ENCODE assay signal across 8 mouse cellular contexts in the genomic region with DNA sequence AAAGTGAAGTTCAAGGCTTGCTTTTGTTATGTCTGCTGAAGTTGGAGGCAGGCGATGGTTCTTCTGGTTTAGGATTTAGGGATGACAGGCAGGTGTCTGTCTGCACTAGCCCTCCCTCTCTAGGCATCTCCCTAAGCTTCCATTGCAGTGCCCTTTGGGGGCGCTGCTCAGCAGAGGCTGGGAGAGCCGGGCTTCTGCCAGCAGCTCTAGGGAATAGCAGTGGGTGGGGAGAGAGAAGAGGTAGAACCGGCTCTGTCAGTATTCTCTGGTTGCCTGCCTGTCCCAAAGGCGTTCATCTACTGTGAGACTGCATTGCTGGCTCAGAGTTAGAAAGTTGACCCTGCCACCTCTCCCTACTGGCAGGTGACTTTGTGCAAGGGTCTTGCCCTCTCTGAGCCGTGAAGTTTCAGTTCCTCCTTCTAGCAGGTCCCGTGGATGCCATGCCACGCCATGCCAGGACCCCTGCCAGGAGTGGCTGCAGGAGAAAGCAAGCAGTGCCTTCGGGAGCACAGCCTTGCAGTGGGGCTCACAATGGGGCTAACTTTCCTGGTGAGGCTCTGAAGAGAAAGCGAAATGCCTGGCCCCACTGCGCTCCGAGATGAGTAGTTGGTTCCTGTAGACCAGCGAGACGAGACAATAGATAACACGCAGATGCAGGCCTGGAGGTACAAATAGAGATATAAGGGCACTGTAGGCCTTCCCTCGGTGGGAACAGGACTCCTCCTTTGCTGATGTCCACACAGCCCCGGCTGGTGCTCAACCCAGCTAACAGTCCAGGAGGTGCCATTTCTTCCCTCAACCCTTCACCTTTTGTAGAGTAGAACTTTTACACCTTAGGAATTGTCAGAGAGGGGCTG. TPM values are rescaled to one million over a fixed set of nuclear protein-coding genes. Genes with fewer than 3 reads are reported as not detected.
DNase-seq lines count a peak whose midpoint lies in the region; ATAC-seq and TF ChIP-seq lines count a peak whose summit lies in the region.

No protein-coding gene starts in this region.

- H3K27ac ChIP-seq in midbrain, postnatal 0 days (ENCODE audit: low read depth, low read length), result no peak overlapping the region
- H3K27ac ChIP-seq in midbrain, embryonic 10.5 days (replicated peaks), result no peak overlapping the region

- no peaks in the 10 kb centered on the region for H3K27me3 ChIP-seq in midbrain, postnatal 0 days (ENCODE audit: insufficient read depth, low read length)
- H3K27me3 ChIP-seq in midbrain, embryonic 10.5 days (ENCODE audit: low read depth, poor library complexity, severe bottlenecking), result no peaks in the 10 kb centered on the region

- no peak overlapping the region for H3K4me3 ChIP-seq in midbrain, postnatal 0 days (ENCODE audit: low read depth, low read length)
- H3K4me3 ChIP-seq in midbrain, embryonic 10.5 days, result no peak overlapping the region

- 67% methylated on average over 17 of the region's 17 CpGs for WGBS in midbrain, postnatal 0 days
- WGBS in midbrain, embryonic 10.5 days, result 73% methylated on average over 17 of the region's 17 CpGs

- no peak overlapping the region for H3K4me2 ChIP-seq in midbrain, postnatal 0 days (ENCODE audit: low read depth, low read length, poor library complexity, severe bottlenecking)

- 0 out of 2 replicates have a peak overlapping the region, but pooled peaks have one; percentile 19 for H3K9ac ChIP-seq in midbrain, postnatal 0 days (replicated peaks; ENCODE audit: low read length, poor library complexity, severe bottlenecking)

- ATAC-seq in midbrain, postnatal 0 days (ENCODE audit: low FRiP score), result no peak

- peak; percentile 15 for DNase-seq in embryo, embryonic 10 days (ENCODE audit: low spot score)
- no peak for DNase-seq in embryo, embryonic 10.5 days (ENCODE audit: low spot score)
- no peak for DNase-seq in midbrain, postnatal 0 days (ENCODE audit: low spot score)
- DNase-seq in midbrain, embryonic 10.5 days (ENCODE audit: low spot score), result no peak
- peak; percentile 37 to 59 for DNase-seq in kidney, postnatal 4 days
- DNase-seq in spleen, postnatal 36 days (ENCODE audit: low spot score in 2 of 2), result peak; percentile 54 to 56
- DNase-seq in ovary, postnatal 14 days (ENCODE audit: low spot score), result no peak
- no peak for DNase-seq in frontal cortex, adult 2 months (ENCODE audit: extremely low spot score in 1 of 2, low spot score in 1 of 2)

- no peaks in the 10 kb centered on the region for H3K9me3 ChIP-seq in midbrain, postnatal 0 days (ENCODE audit: low read length)
- no peaks in the 10 kb centered on the region for H3K9me3 ChIP-seq in midbrain, embryonic 10.5 days (replicated peaks)

- no peaks in the 10 kb centered on the region for H3K4me1 ChIP-seq in midbrain, postnatal 0 days (ENCODE audit: insufficient read depth, low read length)
- H3K4me1 ChIP-seq in midbrain, embryonic 10.5 days, result peaks cover 40% of the 10 kb centered on the region

- H3K36me3 ChIP-seq in midbrain, postnatal 0 days (ENCODE audit: insufficient read depth, low read length), result no peaks in the 10 kb centered on the region; the same call in 1 of the 2 replicates
- H3K36me3 ChIP-seq in midbrain, embryonic 10.5 days, result peaks cover 32% of the 10 kb centered on the region

- peak; percentile 40; the same call in 1 of the 2 replicates for TF ChIP-seq CTCF in midbrain, postnatal 0 days (IDR thresholded peaks at IDR 0.05)

RNA-seq across cellular contexts. Expression of gene Capzb, which starts 19.5 kb away (rescaled TPM):
- 84.0 and 108 TPM in 2 replicates for total RNA-seq in midbrain, postnatal 0 days (2014; rRNA removed)
- 308 and 309 TPM in 2 replicates for polyA plus RNA-seq in midbrain, postnatal 0 days (2015; fragmentation: Nextera tagmentation; extraction: Ambion mirVana)
- polyA plus RNA-seq in midbrain, embryonic 10.5 days (2016; fragmentation: Nextera tagmentation; extraction: Ambion mirVana), result 330 and 349 TPM in 2 replicates
- 222 and 227 TPM in 2 replicates for polyA plus RNA-seq in frontal cortex, adult 2 months (2012; rRNA removed)

Comparison
In these comparisons a context has a peak if more than half of its experiments do, and no peak if none do; other contexts are left out.
1. DNase-seq: peak in embryo, embryonic 10 days (single experiment), kidney, postnatal 4 days (2 of 2) and spleen, postnatal 36 days (2 of 2); none in embryo, embryonic 10.5 days (single experiment), midbrain, postnatal 0 days (single experiment), midbrain, embryonic 10.5 days (single experiment), ovary, postnatal 14 days (single experiment) and frontal cortex, adult 2 months (0 of 2).